Mouse (Mus musculus): ENCODE measurements around the gene Limch1. TPM values are rescaled to one million over a fixed set of nuclear protein-coding genes. Genes with fewer than 3 reads are reported as not detected.

The Limch1 gene
- total RNA-seq, 2 experiments from 2014 or later, result 121 to 127 TPM

DNA sequence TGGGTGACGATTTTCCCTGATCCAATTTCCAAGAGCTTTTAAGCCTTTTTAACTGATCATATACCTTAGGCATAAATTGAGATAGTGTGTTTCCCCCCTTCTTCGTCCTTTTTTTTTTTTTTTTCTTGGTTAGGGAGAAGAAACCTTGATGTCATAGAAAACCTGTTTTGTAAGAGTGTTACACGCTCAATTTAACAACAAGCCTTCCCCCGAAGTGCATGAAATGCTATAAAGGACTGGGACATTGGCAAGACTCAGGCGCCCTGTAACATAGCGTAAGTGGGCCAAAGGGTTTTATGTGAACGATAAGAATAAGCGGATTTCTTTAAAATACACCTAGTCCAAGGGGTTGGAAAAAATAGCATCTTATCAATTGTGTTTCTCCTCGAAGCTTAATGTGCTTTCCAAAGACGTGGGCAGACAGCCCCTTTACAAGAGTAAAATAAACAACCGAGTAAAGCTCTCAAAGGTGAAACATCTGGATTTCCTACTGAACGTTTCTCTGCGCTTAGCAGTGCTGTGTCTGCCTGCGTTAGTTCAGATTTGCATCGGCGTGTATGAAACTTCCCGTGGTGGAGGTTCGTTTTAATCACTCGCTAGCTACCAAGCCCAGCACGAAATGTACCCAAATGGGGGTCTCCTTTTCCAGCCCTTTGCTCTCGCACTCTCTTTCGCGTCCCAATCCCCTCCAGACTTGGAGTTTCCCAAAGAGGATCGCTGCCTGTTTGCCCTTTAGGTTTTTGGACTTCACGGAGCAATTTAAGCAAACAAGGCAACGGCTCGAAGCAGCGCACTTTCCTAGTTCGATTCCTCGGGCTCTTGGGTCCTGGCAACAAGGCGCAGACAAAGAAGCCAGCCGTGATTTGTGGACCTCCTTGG is 354.0 kb downstream of the Limch1 start:
- Histone ChIP-seq H3K27ac (no peak overlapping the region), H3K4me3 (no peak overlapping the region)
- intact Hi-C loops (cut with DNase I), result no loop called here
- TF ChIP-seq CTCF (IDR thresholded peaks at IDR 0.05), result no peak
- DNase-seq (ENCODE audit: extremely low spot score in 1 of 2, low spot score in 2 of 2), result peak in 1 of 2 experiments; percentile 20

DNA sequence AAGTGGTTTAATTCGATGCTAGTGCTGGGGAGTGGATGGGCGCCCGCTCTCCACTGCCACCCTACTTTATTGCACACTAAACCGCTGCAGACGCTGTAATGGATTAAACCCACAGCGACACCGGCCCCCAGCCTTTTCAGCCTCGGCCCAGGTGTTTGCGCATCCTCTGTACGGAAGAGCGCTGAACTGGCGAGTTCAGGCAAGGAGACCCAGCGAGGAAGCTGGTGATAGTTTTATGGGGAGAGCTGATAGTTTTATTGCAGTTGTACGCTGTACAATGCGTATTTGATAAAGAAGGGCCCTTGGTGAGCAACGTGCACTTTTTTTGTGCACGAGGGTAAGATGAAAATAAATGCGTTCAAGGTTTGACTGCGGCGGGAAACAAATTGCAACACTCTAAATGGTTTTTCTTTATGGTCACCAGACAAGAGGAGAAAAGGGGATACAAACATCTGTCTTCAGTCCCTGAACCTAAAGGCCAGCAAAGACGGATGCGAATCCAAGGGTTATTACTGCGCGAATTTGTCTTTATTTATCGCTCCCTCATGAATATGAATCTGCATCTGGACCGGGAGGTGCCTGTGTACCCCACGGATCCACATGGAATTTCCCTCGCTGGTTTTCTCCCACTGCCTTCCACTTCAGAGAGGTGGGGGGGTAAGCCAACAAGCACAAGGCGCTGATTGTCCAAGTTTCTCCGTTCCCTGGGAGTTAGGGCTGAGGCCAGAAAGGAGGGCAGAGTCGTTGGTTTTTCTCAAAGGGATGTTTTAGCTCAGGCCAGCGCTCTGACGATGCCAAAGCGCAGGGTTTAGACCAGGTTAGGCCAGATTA is 355.2 kb downstream of the Limch1 start:
- no peak for TF ChIP-seq CTCF (IDR thresholded peaks at IDR 0.05)
- intact Hi-C loops (cut with DNase I), result no loop called here
- no peak overlapping the region for H3K4me3 ChIP-seq
- H3K27ac ChIP-seq, result no peak overlapping the region
- no peak for DNase-seq (ENCODE audit: extremely low spot score in 1 of 2, low spot score in 2 of 2)

- no peak for DNase-seq (ENCODE audit: extremely low spot score in 1 of 2, low spot score in 2 of 2)
- Histone ChIP-seq H3K4me3 (no peak overlapping the region), H3K27ac (no peak overlapping the region)
- no peak for TF ChIP-seq CTCF (IDR thresholded peaks at IDR 0.05)
- intact Hi-C loops (cut with DNase I), result no loop called here
Observed at GRCm38 (mm10) chr5:67101395-67101760, 355.8 kb downstream of the Limch1 start.

DNA sequence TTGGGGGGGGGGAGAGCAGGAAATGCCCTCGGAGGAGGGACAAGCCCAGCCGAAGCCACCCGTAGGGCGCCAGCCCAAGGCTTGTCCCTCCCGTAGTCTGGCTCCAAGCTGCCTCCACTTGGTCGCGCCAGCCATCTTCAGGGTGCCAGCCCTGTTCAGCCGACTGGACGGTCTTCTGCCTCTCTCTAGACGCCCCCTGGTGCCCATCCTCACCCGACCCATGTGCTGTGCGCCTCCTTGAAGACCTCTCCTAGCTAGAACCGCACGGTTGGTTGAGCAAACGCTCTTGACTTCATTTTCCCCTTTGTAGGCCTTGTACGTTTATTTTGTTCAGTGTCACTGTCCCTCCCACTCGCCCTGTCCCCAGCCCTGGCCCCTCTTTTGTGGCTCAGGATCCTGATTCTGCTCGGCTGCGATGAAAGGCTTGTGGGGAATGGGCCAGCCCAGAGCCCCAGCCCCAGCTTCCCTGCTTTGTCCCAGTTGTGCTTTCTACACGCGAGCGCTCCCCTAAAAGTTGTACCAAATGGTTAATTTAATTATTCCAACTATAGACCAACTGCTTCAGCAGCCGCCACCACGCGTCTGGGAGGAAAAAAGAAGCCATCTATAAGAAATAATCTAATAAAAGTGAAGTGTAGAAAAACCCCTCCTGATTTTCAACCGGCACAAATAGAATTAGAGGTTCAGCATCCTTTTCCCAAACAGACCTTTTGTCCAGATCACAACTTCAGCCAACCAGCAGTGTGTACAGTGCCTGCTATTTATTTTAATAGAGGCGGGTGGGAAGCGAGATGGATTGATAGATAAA is 356.4 kb downstream of the Limch1 start:
- TF ChIP-seq CTCF (IDR thresholded peaks at IDR 0.05), result no peak
- intact Hi-C loops (cut with DNase I), result loop anchor here (2.0 kb wide), 1 partner anchor 123 kb away; no protein-coding TSS in a partner anchor
- no peak overlapping the region for H3K4me3 ChIP-seq
- no peak overlapping the region for H3K27ac ChIP-seq
- no peak for DNase-seq (ENCODE audit: extremely low spot score in 1 of 2, low spot score in 2 of 2)

DNA sequence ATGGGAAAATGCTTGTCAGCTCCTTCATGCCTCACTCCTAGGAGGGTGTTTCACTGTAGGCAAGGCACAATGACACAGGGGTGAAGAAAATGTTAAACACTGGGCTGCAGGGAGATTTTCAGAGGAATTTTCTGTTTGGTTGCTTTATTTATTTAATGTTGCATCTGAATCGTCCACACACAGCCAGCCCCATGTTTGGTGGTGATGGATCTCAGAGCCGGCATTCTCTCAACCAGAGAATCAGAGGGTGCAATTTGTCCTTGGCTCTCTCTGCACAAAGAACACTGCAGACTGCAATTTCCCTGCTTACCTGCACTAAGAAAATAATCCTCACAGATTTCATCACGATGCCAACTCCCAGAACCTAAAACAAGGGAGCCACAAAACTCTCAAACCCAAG is 357.4 kb downstream of the Limch1 start:
- DNase-seq (ENCODE audit: extremely low spot score in 1 of 2, low spot score in 2 of 2), result no peak
- no peak for TF ChIP-seq CTCF (IDR thresholded peaks at IDR 0.05)

DNA sequence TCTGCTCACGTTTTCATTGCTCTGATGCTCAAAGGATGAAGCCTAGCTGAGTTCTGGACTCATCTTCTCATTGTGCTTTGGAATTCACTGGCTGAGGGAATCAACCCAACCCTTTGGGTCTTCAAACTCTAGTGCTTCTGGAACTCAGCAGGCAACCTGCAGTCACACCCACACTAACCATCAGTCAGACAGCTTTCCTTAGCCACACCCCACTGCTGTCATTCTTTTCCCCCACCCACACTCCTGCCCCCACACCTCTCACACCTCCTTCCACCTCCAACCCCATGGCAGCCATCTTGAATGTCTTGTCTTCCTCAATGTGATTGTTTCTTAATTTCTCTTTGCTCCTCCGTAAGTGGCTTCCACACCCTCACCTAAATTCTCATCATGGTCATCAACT is 360.6 kb downstream of the Limch1 start:
- intact Hi-C loops (cut with DNase I), result no loop called here
- TF ChIP-seq CTCF (IDR thresholded peaks at IDR 0.05), result no peak

More for the DNA sequence above, 357.4 kb downstream of the Limch1 start:
- intact Hi-C loops (cut with DNase I), result loop anchor here (2.0 kb wide), 1 partner anchor 122 kb away; no protein-coding TSS in a partner anchor
- Histone ChIP-seq H3K4me3 (no peak overlapping the region), H3K27ac (no peak overlapping the region)

More for the DNA sequence above, 360.6 kb downstream of the Limch1 start:
- no peak for DNase-seq (ENCODE audit: extremely low spot score in 1 of 2, low spot score in 2 of 2)
- Histone ChIP-seq H3K27ac (no peak overlapping the region), H3K4me3 (no peak overlapping the region)

Small RNA genes lying within 50 kb of the gene (microRNA-seq; reads per million reads assigned to microRNA genes)
- gene Gm23841, result 0 reads per million in 2 experiments

Other genes with a start within 250 kb of the Limch1 start
- 10 to 100 TPM; 60.1 to 70.5 TPM for gene Apbb2, start 127.0 kb upstream of the Limch1 start, total RNA-seq (2021)
- gene Uchl1, start 69.7 kb upstream of the Limch1 start, total RNA-seq (2021), result 100 to 1,000 TPM; 878 to 888 TPM

All from left cerebral cortex, adult 2 months (tissue).